Mouse (Mus musculus) spleen, postnatal 10 days (tissue): Measurements from ENCODE around the gene Npffr2.
"Not testable (repeated sequence)": the region's sequence is repeated elsewhere in the genome, so short reads cannot be mapped to it uniquely, and the experiment has no call there.

Experiments
- DNase-seq, 2 experiments: peaks; one replicate each; pipeline ENCODE4 v3.0.0; 2021 to 2022; ENCODE audit warnings: low spot score in 2 of 2

The Npffr2 gene

DNA sequence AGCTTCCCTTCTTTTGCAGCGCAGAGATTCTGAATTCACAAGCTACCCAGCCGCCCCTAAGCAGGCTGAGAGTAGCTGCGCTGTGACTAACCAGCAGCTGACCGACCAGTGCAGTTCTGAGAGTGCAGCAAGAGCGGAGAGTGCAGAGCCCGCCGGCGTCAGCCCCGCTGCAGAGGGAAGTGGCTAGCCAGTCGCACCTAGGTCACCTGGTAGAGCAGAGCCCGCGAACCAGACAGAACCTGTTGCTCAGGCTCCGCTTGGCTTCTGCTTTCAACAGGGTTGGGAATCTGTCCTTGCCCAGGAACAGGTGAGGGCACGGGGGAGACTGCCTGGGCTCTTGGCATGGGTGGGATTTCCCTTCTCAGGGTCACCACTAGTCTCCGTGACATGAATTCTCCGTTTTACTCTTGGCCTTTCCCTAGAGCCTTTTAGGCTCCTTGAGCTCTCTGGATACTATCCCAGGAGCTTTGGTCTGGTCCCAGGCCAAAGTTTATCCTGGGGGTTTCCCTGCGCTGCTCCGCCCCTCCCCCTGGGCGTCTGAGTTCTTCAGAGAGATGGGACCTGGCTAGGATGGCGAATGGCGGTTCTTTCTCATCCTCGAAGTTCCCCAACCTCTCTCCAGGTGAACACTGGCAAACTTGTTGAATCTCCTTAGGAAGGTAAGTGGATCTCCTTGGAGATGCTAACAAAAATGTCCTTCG lies at the start of gene Npffr2:
TSS of gene Npffr2 (plus strand) at position 552 of the 701 bp plus-strand sequence.
- DNase-seq, result no peak

DNA sequence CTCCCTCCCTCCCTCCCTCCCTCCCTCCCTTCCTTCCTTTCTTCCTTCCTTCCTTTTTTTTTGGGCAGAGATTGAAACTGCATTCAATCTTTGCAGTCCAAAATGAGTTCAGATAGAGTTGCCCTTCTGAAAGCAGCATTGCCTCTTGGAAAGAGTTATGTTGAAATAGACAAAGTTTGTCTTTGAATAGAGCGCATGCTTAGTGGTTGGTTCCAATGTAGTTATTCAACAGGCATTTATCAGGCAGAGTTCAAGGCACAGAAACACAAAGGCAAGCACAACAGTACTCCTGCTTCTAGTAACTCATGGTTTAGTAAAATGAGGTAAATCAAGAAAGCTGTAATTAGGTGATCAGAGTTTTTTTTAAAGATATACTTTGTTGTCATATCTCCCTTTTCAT lies 34.7 kb upstream of the Npffr2 start:
- DNase-seq, result no peak

DNA sequence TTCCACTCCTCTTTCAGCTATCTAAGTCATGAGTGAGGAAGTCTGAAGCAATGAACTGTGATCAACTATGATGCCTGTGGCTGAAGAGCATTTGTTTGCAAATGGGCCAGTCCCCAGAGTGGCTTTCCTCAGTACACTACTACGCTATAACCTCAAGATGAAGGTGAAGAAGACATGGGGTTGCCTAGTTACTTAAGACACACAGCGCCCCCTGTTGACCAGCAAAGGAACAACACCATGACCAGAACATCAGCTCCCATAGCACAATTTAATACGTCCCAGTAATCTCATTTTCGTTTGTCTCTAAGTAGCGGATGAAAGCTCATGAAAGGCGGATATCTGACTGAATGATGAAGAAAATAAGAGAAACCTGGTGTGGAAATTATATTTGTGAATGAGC lies 27.0 kb upstream of the Npffr2 start:
- DNase-seq, result no peak

DNA sequence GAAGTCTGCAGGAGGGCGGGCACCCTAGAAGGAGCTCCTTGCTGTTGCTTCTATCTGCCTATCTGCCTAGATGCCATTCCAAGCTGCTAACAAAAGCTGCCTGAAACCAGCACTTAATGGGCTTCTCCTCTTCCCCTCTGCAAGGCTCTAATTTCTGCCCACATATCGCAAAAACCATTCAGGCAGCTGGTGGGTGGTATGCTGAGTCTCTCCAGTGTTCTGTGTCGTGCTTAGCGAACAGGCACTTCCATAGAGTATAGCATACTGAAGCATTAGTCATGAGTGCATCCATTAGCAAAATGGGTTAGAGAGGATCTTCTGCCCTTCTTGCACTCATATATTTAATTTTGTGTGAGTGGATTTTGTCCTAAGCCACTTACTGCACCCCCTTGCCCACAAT lies 8.6 kb upstream of the Npffr2 start:
- no peak for DNase-seq

DNA sequence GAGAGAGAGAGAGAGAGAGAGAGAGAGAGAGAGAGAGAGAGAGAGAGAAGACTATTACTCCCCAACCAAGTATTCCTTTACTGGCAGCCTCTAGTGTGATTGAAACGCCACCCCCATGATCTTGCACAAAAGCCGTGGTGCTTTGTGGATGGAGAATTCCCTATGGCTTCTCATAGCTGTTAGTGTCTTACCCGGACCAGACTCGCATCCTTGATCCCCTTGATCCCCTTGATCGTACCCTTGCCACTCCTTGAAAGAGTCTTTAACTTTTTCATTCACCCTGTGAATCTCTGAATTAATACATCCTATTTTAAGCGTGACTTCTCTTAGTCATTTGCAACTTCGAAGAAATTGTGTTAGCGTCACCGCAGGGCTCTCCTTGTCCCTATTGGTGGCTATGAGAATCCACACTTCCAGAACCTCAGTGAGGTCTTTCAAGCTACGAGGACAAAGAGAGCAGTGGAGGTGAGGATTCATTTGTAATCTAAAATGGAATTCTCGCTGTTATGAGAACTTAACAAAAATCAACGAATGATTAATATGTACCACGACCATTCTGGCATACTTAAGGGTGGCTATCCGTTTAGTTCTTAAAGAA lies 949 bp upstream of the Npffr2 start:
- no peak for DNase-seq

DNA sequence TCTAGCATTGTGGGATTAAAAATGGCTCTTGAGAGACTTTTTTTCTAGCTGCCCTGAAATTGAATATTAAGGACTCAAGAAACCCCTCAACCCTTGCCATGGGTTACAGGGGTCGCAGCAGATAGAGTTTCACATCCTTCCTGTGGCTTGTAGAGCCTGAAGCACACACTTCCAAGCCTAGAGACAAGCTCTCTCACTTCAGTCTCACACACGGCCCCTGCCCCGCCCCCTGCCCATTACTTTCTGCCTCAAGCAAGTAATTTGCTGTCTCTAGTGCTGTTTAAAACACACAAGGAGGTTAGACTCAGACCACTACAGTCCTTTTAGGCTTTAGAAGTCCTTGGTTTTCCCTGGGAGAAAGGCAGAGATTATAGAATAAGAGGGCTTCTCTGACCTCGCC lies 1.7 kb downstream of the Npffr2 start:
- no peak for DNase-seq

DNA sequence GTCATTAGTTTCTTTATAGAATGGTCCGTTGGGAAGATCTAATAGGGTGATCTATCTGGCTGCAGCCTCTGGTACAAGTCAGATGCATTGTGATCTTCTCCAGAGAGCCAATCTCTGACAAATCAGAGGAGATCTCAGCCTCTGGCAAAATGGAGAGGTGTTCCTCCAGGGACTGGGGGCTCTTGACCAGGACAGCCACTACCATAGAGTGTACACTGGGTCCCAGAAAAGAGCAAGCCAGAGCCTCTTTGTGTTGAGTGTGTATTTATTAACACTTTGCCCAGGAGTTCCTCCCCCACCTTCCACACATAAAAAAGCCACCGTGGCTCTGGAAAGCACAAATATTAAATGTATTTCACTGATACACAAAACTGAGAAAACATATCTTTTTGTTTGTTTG lies 2.2 kb downstream of the Npffr2 start:
- DNase-seq, result no peak

DNA sequence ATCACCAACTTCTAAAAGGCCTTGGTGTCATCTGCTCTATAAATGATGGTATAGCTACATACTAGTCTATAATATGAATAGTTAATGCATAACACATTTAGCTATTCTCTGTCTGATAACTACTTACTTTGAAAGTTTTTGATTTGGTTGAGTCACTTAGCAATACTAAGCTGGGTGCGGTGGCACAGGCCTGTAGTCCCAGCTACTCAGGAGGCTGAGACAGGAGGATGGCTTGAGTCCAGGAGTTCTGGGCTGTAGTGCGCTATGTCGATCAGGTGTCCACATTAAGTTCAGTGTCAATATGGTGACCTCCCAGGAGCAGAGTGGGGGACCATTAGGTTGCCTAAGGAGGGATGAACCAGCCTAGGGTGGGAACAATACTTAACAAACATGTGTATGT lies 8.8 kb downstream of the Npffr2 start:
- DNase-seq, result no peak

DNA sequence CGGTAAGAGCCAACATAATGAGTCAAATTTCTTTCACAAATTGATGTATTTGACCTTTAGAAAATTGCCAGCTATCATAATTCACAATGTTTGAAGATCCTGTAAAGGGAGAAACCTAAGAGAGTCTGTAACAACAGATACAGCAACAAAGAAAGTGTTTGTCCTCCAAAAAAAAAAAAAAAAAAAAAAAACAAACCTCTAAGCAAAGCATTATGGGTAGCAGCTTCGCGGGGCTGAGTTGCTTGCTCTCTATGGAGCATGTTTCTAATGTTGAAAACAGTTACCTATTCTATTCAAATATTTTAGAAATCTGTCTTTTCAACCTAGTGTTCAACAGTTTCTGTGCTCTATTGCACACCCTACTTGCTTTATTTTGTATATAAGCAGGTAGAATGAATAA lies 15.2 kb downstream of the Npffr2 start:
- no peak for DNase-seq

DNA sequence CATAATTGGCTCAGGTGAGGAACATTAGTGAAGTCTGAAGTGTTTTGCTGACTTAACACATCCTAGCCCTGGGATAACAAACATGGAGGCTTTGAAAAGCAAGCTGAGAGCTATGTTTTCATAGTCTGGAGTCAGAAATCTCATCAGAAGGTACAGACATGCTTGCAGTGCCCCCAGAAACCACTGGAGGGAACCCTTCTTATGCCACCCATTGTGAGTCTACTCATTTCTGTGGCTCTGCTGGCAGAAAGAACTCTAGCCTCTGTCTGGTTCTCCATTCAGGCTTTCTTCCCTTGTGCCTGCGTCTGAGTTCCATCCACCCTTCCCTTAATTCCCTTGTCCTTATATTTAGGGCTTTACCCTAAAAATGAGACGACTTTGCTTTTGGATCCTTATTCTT lies 16.2 kb downstream of the Npffr2 start:
- peak in 1 of 2 experiments; percentile 28 for DNase-seq

DNA sequence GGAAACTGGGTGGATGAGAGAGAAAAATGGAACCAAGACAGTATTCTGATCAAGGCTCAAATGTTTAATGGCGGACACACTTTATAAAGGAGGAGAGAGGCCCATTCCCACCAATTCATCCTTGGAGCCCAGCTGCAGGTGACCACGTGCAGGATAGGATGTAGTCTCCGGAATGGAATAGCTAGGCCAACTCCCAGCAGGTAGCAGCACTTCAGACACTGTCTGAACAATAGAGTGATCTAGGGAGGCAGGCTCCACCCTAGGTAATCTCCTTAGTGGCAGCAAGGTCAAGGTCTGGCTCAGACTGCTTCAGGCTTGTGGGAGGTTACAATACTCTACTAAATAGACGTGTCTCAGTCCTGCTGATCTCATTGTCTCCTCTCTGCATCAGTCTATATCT lies 31.9 kb downstream of the Npffr2 start:
- not testable (repeated sequence) for DNase-seq

DNA sequence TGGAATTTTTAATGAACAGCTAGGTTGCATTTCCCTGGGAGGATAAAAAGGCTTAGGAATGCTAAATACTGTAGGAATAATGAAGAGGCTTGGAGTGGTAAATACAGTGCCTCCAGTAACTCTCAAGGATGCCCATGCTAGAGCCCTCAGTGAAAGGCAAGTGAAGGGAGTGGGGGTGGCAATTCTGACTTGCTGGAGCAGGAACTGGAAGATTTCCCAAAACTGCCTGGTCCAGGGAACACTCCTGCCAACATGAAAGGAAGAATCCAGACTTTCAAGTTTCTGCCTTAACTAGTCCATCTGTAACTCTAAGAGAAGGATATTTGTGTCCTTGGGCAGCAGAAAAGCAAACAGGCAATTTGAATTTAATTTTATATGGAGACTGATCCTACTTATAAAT lies 34.2 kb downstream of the Npffr2 start:
- DNase-seq, result no peak

DNA sequence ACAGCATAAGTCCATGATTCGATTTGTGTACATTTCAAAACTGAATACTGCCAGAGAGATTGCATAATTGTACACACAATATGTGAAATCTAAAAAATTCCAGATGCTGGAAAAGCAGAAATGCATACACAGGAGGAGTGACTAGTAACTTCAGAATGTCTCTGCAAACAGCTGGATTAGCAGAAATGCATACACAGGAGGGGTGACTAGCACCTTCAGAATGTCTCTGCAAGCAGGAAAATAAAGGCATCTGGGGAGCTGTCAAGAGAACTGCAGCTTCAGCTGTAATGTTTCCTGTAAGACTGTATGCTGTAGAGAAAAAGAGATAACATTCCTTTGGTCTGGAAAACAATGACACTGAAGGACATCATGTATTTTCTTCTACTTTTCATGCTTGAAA lies 51.4 kb downstream of the Npffr2 start:
- DNase-seq, result no peak

DNA sequence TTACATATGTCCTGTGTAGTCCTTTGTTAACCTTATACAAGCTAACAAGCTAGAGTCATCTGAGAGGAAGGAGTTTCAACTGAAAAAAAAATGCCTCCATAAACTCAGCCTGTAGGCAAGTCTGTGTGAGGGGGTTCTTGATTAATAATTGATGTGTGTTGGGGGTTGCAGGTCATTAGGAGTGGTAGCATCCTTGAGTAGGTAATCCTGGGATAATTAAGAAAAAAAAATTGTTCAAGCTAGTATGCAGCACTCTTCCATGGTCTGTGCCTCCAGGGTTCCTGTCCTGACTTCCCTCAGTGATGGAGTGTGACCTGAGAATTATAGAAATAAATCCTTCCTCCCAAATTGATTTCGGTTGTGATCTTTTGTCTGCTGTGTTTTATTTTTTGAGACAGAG lies 52.0 kb downstream of the Npffr2 start:
- DNase-seq, result no peak

DNA sequence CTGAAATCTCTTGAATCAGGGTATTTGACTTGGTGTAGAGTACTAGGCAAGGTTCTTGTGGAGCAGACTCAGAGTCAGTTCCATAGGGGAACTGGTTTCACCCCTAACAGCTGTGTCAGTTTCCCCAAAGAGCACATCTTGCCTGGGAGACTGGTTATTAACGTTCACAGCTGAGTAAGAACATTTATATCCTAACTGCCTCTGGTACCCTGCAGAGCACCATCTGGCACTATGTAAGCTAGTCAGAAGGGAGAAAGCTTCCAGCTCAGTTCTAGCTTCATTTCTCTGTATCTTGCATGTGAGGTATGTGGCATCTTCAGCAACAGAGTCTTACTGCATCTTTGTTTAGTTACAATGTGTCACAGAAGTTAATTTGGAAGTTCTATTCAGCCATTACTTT lies 53.9 kb downstream of the Npffr2 start:
- DNase-seq, result no peak

DNA sequence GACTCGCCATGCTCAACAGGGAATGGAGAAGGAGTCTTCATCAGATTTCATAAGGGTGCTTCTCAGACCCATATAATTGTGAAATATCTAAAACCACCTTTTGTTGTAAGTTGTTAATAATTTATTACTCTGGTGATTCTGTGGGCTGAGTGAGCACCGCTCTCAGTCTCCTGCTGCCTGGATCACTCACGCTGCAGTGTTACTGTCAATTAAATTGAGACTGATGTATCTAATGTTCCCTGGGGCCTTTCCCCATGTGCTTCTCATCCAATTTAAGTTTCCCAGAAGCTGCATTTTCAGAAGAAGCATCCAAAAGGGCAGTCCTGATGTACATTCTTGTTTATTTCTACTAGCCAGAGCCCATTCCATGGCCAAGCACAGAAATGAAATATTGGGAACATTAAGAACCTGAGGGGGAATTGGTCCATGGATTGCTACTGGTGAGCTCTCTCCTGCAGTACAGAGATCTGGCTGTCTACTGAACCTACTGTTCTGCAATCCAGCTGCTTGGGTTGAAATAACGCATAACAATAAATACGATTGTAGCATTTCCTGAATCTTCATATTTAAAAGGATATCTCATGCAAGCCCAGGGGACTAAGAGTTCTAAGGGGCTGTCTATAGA lies 54.6 kb downstream of the Npffr2 start:
- no peak for DNase-seq

DNA sequence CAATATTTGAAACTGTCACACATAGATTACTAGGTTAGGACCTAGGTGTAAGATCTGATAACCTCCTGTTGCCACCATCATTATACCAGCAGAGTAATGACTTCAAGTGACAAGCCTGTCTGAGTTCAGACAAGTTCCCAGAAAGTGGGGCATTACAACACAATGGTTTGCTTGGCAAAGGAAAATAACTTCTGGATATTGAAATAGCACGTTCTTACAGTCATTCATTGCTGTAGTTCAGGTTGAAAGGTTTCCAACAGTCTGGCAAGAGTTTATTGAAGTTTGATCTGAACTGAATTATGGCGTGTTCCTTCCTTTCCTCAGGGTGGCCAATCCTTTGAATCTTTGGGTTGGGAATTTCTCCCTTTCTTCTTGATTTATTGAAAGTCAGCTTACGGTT lies 57.8 kb downstream of the Npffr2 start:
- no peak for DNase-seq

DNA sequence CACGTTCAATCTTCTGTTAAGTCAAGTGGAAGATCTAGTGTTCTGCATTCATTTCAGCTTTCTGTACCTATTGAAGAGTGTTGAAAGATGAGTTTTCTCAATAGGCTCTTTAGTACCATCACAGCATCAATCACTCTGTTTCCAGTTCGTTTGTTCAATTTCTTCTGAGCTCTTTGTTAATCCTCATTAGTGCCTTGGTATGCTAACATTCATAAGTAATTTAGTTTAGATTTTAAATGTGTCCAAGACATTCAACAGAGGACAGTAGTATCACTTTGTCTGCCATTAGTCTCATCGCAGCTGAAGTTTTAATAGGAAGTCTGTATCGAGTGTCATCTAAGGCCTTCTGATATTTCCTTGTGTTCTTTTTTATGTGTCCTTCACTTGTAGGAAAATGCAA lies 65.1 kb downstream of the Npffr2 start:
- DNase-seq, result no peak

DNA sequence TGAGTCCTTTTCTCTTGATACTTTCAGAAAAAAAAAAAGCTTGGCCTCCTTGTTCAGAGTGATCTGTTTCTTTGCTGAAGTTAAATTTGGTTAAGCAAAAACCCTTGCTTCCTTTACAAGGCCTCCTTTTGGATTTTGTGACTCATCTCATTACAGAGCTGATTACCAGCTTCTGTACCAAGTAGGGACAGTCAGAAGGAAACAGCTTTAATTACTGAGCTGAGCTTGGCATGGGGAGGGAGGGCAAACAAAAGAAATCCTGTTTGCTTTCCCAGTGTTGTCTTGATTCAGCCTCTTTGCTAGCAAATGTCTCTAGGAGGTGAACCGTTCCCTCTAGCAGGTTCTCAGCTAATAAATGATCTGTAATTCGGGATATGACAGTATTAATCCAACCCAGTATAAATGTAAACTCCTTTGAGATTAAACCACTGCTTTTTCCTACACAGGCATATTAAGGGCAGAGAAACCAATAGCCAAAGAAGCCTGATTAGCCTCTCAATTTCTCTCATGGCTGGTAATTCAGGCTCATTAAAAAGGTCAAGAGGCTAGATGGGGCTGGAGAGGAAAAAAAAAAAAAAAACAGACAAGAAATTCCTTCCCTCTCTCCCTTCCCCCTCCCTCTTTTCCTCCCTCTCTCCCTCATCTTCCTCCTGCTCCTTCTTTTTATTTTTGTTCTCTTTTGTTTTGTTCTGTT lies 84.2 kb downstream of the Npffr2 start:
- no peak for DNase-seq

DNA sequence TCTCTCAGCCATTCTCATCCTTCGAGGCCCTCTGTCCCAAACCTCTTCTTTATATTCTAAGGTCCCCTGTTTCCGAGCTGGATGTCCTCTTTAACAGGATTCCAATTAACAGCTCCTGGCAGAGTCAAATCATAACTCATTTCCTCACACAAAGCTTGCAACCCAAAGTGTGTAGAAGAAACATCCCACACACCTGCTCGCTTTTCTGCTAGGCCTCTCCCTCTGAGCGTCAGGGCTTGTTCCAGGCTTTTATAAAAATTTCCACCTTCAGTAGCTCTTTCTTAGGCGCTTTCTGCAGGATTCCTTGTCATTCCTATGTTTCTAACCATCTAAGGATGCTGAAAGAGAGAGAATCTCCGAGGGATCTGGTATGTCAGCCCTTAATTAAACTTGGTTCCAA lies 85.0 kb downstream of the Npffr2 start:
- DNase-seq, result no peak

DNA sequence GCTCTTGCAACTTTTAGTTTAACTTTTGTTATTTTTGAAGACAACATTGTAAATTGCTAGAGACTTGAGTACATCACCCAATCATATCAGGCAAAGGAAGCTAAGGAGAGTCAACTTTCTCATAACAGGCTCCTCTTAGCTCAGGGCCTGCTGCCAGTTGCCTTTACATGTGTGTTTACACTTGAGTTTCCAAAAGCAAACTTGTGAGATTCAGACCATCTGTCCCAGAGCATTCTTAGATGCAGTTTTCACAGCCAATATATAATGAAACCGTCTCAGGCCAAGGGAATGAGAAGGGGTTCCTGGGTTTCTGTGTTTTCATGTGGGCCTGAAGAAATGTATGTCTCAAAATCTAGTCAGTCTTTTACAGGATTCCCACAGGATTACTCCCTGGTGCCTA lies 104.4 kb downstream of the Npffr2 start:
- no peak for DNase-seq
